Mouse (Mus musculus): ENCODE results near the gene Arid5b. TPM values are rescaled to one million over a fixed set of nuclear protein-coding genes. Genes with fewer than 3 reads are reported as not detected.

The Arid5b gene
- total RNA-seq, 1 experiment from 2014 or later, result 34.3 TPM

GRCm38 (mm10) chr10:68087722-68088121 is 190.8 kb downstream of the Arid5b start:
- DNase-seq, result no peak

- DNase-seq, result no peak
Measured at GRCm38 (mm10) chr10:68086973-68087372, 191.6 kb downstream of the Arid5b start.

GRCm38 (mm10) chr10:68085574-68085973 is 193.0 kb downstream of the Arid5b start:
- DNase-seq, result no peak

GRCm38 (mm10) chr10:68081712-68082111 is 196.8 kb downstream of the Arid5b start:
- no peak for DNase-seq

GRCm38 (mm10) chr10:68079910-68080670 is 198.4 kb downstream of the Arid5b start:
- DNase-seq, result no peak

- DNase-seq, result no peak
Measured at GRCm38 (mm10) chr10:68078708-68079107, 199.8 kb downstream of the Arid5b start.

GRCm38 (mm10) chr10:68075181-68075580 is 203.4 kb downstream of the Arid5b start:
- no peak for DNase-seq

GRCm38 (mm10) chr10:68074291-68074690 is 204.2 kb downstream of the Arid5b start:
- no peak for DNase-seq

- no peak for DNase-seq
Measured at GRCm38 (mm10) chr10:68072626-68073025, 205.9 kb downstream of the Arid5b start.

- no peak for DNase-seq
Measured at GRCm38 (mm10) chr10:68071041-68071440, 207.5 kb downstream of the Arid5b start.

- no peak for DNase-seq
Measured at GRCm38 (mm10) chr10:68068426-68068825, 210.1 kb downstream of the Arid5b start.

- DNase-seq, result no peak
Measured at GRCm38 (mm10) chr10:68067961-68068360, 210.6 kb downstream of the Arid5b start.

GRCm38 (mm10) chr10:68066173-68066572 is 212.4 kb downstream of the Arid5b start:
- DNase-seq, result no peak

- DNase-seq, result no peak
Measured at GRCm38 (mm10) chr10:68064571-68064970, 214.0 kb downstream of the Arid5b start.

- DNase-seq, result no peak
Measured at GRCm38 (mm10) chr10:68063806-68064545, 214.6 kb downstream of the Arid5b start.

- DNase-seq, result no peak
Measured at GRCm38 (mm10) chr10:68061249-68061615, 217.3 kb downstream of the Arid5b start.

- DNase-seq, result peak; percentile 33
Measured at GRCm38 (mm10) chr10:68060590-68061248, 217.8 kb downstream of the Arid5b start.

GRCm38 (mm10) chr10:68058378-68058777 is 220.2 kb downstream of the Arid5b start:
- no peak for DNase-seq

- peak; percentile 25 for DNase-seq
Measured at GRCm38 (mm10) chr10:68057841-68058240, 220.7 kb downstream of the Arid5b start.

- no peak for DNase-seq
Measured at GRCm38 (mm10) chr10:68054706-68055105, 223.8 kb downstream of the Arid5b start.

- no peak for DNase-seq
Measured at GRCm38 (mm10) chr10:68054131-68054530, 224.4 kb downstream of the Arid5b start.

GRCm38 (mm10) chr10:68052307-68052706 is 226.2 kb downstream of the Arid5b start:
- DNase-seq, result no peak

GRCm38 (mm10) chr10:68051316-68051933 is 227.1 kb downstream of the Arid5b start:
- no peak for DNase-seq

Data from adrenal gland, postnatal 14 days (tissue).